Mouse (Mus musculus): ENCODE results near the gene Pald1. TPM values are rescaled to one million over a fixed set of nuclear protein-coding genes. Genes with fewer than 3 reads are reported as not detected.

Gene Pald1
- total and polyA plus RNA-seq, 2 experiments from 2014 or later = 16.8 to 25.2 TPM

DNA sequence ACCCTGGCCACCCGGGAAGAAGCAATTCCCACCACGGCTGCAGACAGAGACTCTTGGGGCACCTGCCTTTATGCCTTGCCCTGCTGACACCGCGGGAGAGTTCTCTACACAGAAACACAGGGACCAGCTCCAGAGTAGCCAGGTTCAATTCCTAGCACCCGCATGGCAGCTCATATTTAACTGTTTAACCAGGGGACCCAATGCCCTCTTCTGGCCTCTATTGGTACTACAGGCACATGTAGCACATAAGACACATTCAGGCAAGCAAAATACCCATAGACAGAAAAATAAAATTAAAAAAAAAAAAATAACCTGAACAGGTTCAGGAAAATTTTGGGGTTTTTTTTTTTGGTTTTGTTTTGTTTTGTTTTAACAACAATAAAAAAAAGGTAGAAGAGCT lies 27.2 kb downstream of the Pald1 start:
- H3K9ac ChIP-seq (replicated peaks; ENCODE audit: low read length, poor library complexity, severe bottlenecking) = no peak overlapping the region
- peak; percentile 51 for TF ChIP-seq CTCF (IDR thresholded peaks at IDR 0.05)
- ATAC-seq (ENCODE audit: low FRiP score) (no peak), DNase-seq (ENCODE audit: low spot score) (no peak)
- H3K4me3 ChIP-seq (ENCODE audit: low read depth, low read length) = no peak overlapping the region
- H3K4me2 ChIP-seq (ENCODE audit: low read depth, low read length, poor library complexity, severe bottlenecking) = no peak overlapping the region
- H3K4me1 ChIP-seq (ENCODE audit: insufficient read depth, low read length) = no peaks in the 10 kb centered on the region
- no peaks in the 10 kb centered on the region for H3K27me3 ChIP-seq (ENCODE audit: insufficient read depth, low read length)
- WGBS = 91% methylated on average over 5 of the region's 5 CpGs
- no peak overlapping the region for H3K27ac ChIP-seq (ENCODE audit: low read depth, low read length)
- H3K36me3 ChIP-seq (ENCODE audit: insufficient read depth, low read length) = peaks cover 8% of the 10 kb centered on the region; the same call in 1 of the 2 replicates
- H3K9me3 ChIP-seq (ENCODE audit: low read length) = no peaks in the 10 kb centered on the region

DNA sequence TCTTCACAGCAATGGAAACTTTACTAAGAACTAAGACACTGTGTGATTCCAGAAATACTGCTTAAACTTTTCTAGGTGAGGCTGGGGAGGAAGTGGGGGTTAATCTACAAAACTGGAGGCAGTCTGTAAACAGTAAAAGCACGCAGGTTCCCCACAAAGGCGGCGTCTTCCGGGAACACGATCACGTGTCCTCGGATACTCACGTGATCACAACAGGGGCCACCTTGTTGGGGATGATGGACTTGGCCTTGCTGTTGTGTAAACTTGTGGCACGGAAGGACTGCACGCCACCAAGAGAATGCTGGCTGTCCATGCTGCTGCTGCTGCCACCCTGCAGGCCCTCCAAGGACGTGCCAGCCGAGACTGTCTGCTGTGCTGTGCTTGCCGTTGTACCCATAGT lies 27.7 kb downstream of the Pald1 start:
- no peak overlapping the region for H3K27ac ChIP-seq (ENCODE audit: low read depth, low read length)
- H3K4me1 ChIP-seq (ENCODE audit: insufficient read depth, low read length) = no peaks in the 10 kb centered on the region
- no peak overlapping the region for H3K4me2 ChIP-seq (ENCODE audit: low read depth, low read length, poor library complexity, severe bottlenecking)
- ATAC-seq (ENCODE audit: low FRiP score) = no peak
- H3K9me3 ChIP-seq (ENCODE audit: low read length) = no peaks in the 10 kb centered on the region
- no peak for TF ChIP-seq CTCF (IDR thresholded peaks at IDR 0.05)
- H3K9ac ChIP-seq (replicated peaks; ENCODE audit: low read length, poor library complexity, severe bottlenecking) = no peak overlapping the region
- 97% methylated on average over 13 of the region's 13 CpGs for WGBS
- H3K27me3 ChIP-seq (ENCODE audit: insufficient read depth, low read length) = no peaks in the 10 kb centered on the region
- no peak for DNase-seq (ENCODE audit: low spot score)
- H3K4me3 ChIP-seq (ENCODE audit: low read depth, low read length) = no peak overlapping the region
- peaks cover 12% of the 10 kb centered on the region; the same call in 1 of the 2 replicates for H3K36me3 ChIP-seq (ENCODE audit: insufficient read depth, low read length)

DNA sequence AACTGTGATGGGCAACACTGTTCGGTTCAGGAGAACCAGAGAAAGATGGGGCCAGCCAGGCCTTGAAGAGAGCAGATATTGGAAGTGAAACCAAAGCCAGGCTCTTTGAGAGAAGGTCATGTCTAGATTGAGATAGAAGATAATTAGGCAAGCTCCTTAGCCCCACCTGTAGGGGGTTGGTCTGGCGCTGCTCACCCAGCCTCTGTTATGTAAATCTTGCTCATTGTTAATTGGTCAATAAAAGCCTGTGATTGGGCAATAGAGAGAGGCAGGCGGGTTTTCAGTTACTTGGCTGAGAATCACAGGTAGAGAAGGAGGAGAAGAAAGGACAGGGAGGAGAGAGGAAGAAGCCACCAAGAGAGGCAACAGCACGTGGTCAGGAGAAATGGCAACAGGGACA lies 32.1 kb downstream of the Pald1 start:
- Histone ChIP-seq H3K36me3 (ENCODE audit: insufficient read depth, low read length) (peaks cover 31% of the 10 kb centered on the region), H3K4me1 (ENCODE audit: insufficient read depth, low read length) (no peaks in the 10 kb centered on the region), H3K4me3 (ENCODE audit: low read depth, low read length) (no peak overlapping the region), H3K27ac (ENCODE audit: low read depth, low read length) (no peak overlapping the region), H3K4me2 (ENCODE audit: low read depth, low read length, poor library complexity, severe bottlenecking) (no peak overlapping the region), H3K9me3 (ENCODE audit: low read length) (no peaks in the 10 kb centered on the region), H3K9ac (replicated peaks; ENCODE audit: low read length, poor library complexity, severe bottlenecking) (no peak overlapping the region), H3K27me3 (ENCODE audit: insufficient read depth, low read length) (no peaks in the 10 kb centered on the region)
- ATAC-seq (ENCODE audit: low FRiP score) (no peak), DNase-seq (ENCODE audit: low spot score) (no peak)
- 77% methylated on average over 4 of the region's 4 CpGs for WGBS
- TF ChIP-seq CTCF (IDR thresholded peaks at IDR 0.05) = no peak

DNA sequence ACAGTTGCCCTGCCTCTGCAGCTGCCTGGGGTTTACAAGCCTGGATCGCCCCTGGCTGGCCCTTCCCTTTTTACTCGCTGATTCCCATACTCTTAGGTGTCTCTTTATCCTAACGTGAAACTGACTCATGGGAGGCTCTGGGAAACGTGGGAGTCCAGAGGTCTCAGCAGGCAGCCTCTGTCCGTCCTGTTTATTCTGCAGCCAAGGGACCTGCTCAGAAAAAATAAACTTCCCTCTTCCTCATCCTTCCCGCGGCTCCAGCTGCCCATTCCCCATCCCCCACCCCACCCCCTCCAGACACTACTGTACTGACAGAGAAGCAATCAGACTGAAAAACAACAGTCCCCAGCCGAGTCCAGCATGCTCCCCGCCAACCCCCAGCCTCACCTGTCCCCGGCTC lies 37.0 kb downstream of the Pald1 start:
- Histone ChIP-seq H3K4me1 (ENCODE audit: insufficient read depth, low read length) (no peaks in the 10 kb centered on the region), H3K9me3 (ENCODE audit: low read length) (no peaks in the 10 kb centered on the region), H3K36me3 (ENCODE audit: insufficient read depth, low read length) (peaks cover 27% of the 10 kb centered on the region), H3K9ac (replicated peaks; ENCODE audit: low read length, poor library complexity, severe bottlenecking) (no peak overlapping the region), H3K27me3 (ENCODE audit: insufficient read depth, low read length) (no peaks in the 10 kb centered on the region), H3K4me3 (ENCODE audit: low read depth, low read length) (no peak overlapping the region), H3K4me2 (ENCODE audit: low read depth, low read length, poor library complexity, severe bottlenecking) (no peak overlapping the region), H3K27ac (ENCODE audit: low read depth, low read length) (no peak overlapping the region)
- WGBS = 33% methylated on average over 10 of the region's 10 CpGs
- ATAC-seq (ENCODE audit: low FRiP score) = no peak
- TF ChIP-seq CTCF (IDR thresholded peaks at IDR 0.05) = no peak
- no peak for DNase-seq (ENCODE audit: low spot score)

DNA sequence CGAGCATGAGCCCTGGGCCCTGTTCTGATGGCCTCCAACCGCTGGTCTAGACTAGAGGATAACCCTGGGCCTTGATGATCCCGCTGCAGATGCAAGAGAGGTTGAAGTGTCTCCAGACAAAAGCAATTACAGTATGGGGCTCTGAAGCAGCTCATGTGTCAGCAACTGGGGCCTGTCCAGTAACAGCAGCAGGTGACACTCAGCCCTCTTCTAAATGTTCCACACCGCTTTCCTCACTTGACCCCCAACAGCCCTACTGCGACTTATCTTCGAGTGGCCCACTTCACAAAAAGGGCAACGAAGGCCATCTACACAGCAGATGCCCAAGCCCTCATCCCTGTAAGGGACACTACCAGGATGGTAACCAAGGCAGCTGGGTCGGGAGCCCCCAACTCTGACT lies 38.2 kb downstream of the Pald1 start:
- Histone ChIP-seq H3K36me3 (ENCODE audit: insufficient read depth, low read length) (peaks cover 22% of the 10 kb centered on the region), H3K9me3 (ENCODE audit: low read length) (no peaks in the 10 kb centered on the region), H3K27me3 (ENCODE audit: insufficient read depth, low read length) (no peaks in the 10 kb centered on the region), H3K27ac (ENCODE audit: low read depth, low read length) (no peak overlapping the region), H3K4me3 (ENCODE audit: low read depth, low read length) (no peak overlapping the region), H3K4me1 (ENCODE audit: insufficient read depth, low read length) (no peaks in the 10 kb centered on the region), H3K4me2 (ENCODE audit: low read depth, low read length, poor library complexity, severe bottlenecking) (no peak overlapping the region), H3K9ac (replicated peaks; ENCODE audit: low read length, poor library complexity, severe bottlenecking) (no peak overlapping the region)
- ATAC-seq (ENCODE audit: low FRiP score) = no peak
- no peak for TF ChIP-seq CTCF (IDR thresholded peaks at IDR 0.05)
- DNase-seq (ENCODE audit: low spot score) = no peak
- WGBS = 78% methylated on average over 8 of the region's 8 CpGs

DNA sequence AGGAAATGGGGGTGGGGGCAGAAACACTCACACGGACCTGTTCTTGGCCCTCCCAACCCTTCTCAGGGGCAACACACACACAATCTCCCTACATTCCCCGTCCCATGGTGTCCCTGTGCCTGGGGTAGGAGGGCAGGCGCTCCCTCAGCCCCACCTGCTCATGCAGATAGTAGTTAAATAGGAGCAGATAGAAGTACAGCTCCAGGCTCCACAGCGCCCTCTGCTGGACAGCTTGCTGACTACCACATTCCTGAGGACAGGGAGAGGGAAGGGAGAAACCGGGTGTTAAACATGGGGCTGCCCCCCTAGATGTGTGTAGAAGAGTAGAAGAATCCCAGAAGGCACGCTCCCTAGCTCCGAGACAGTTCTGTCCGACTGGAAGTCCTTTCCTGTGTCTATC lies 39.4 kb downstream of the Pald1 start:
- Histone ChIP-seq H3K36me3 (ENCODE audit: insufficient read depth, low read length) (peaks cover 15% of the 10 kb centered on the region), H3K9ac (replicated peaks; ENCODE audit: low read length, poor library complexity, severe bottlenecking) (no peak overlapping the region), H3K9me3 (ENCODE audit: low read length) (no peaks in the 10 kb centered on the region), H3K4me1 (ENCODE audit: insufficient read depth, low read length) (no peaks in the 10 kb centered on the region), H3K4me3 (ENCODE audit: low read depth, low read length) (no peak overlapping the region), H3K27me3 (ENCODE audit: insufficient read depth, low read length) (no peaks in the 10 kb centered on the region), H3K4me2 (ENCODE audit: low read depth, low read length, poor library complexity, severe bottlenecking) (no peak overlapping the region), H3K27ac (ENCODE audit: low read depth, low read length) (no peak overlapping the region)
- peak; percentile 78 for TF ChIP-seq CTCF (IDR thresholded peaks at IDR 0.05)
- WGBS = 57% methylated on average over 8 of the region's 8 CpGs
- DNase-seq (ENCODE audit: low spot score) = peak; percentile 35
- no peak for ATAC-seq (ENCODE audit: low FRiP score)
